Mouse (Mus musculus) skeletal muscle tissue, adult 2 months (tissue): ENCODE results near the gene Gm9611.
"Not testable (repeated sequence)": the region's sequence is repeated elsewhere in the genome, so short reads cannot be mapped to it uniquely, and the experiment has no call there.

Source experiments
- DNase-seq: peaks from one replicate; pipeline ENCODE4 v3.0.0-alpha.2; 2012; ENCODE audit warnings: low read depth, low spot score

Gene Gm9611

GRCm38 (mm10) chr14:42297258-42297657, at the start of gene Gm9611:
Gene Gm9611, minus strand, starts transcription at chr14:42297358.
- not testable (repeated sequence) for DNase-seq

GRCm38 (mm10) chr14:42309910-42310309, 12.8 kb upstream of the Gm9611 start, which contains the start of gene Gm7995:
Gene Gm7995, plus strand, starts transcription at chr14:42310210.
- not testable (repeated sequence) for DNase-seq

- DNase-seq: not testable (repeated sequence)
Measured at GRCm38 (mm10) chr14:42259948-42260347, 37.2 kb downstream of the Gm9611 start, which contains the start of gene Gm17026. Gene Gm17026, minus strand, starts transcription at chr14:42260048.
